Mouse (Mus musculus): ENCODE data around the gene Rnf225. TPM values are rescaled to one million over a fixed set of nuclear protein-coding genes. Genes with fewer than 3 reads are reported as not detected.
"Not testable (repeated sequence)": the region's sequence is repeated elsewhere in the genome, so short reads cannot be mapped to it uniquely, and the experiment has no call there.

Rnf225 gene
- 0.45 and 0.77 TPM in 2 replicates for polyA plus RNA-seq (2015; fragmentation: Nextera tagmentation; extraction: Ambion mirVana)

GRCm38 (mm10) chr7:12927191-12927680, at the start of gene Rnf225:
Rnf225 (plus strand) TSS chr7:12927416.
- 21% methylated on average over 8 of the region's 8 CpGs for WGBS
- ATAC-seq (replicated peaks; ENCODE audit: low FRiP score): peak; percentile 22; the same call in 1 of the 2 replicates

GRCm38 (mm10) chr7:12880036-12880435, 47.2 kb upstream of the Rnf225 start:
- Histone ChIP-seq H3K9me3 (replicated peaks) (no peaks in the 10 kb centered on the region), H3K4me1 (peaks cover 12% of the 10 kb centered on the region), H3K27me3 (no peaks in the 10 kb centered on the region), H3K4me2 (no peak overlapping the region), H3K27ac (no peak overlapping the region), H3K36me3 (peaks cover 9% of the 10 kb centered on the region), H3K9ac (no peak overlapping the region), H3K4me3 (replicated peaks) (no peak overlapping the region)
- ATAC-seq (replicated peaks; ENCODE audit: low FRiP score): no peak

More at GRCm38 (mm10) chr7:12927191-12927680, at the start of gene Rnf225:
- peak within 1 kb of the TSS; percentile 41 for H3K4me3 ChIP-seq (replicated peaks)
- peaks cover 15% of the 10 kb centered on the region for H3K27me3 ChIP-seq
- no peaks in the 10 kb centered on the region for H3K9me3 ChIP-seq (replicated peaks)
- peaks cover 40% of the 10 kb centered on the region for H3K4me1 ChIP-seq
- H3K36me3 ChIP-seq: peaks cover 44% of the 10 kb centered on the region
- peak within 1 kb of the TSS; percentile 70 for H3K4me2 ChIP-seq
- H3K9ac ChIP-seq: peak within 1 kb of the TSS; percentile 47
- H3K27ac ChIP-seq: 0 out of 2 replicates have a peak within 1 kb of the TSS, but pooled peaks have one; percentile 1

- not testable (repeated sequence) for H3K9ac ChIP-seq; H3K9me3 ChIP-seq (replicated peaks); H3K27me3 ChIP-seq; H3K27ac ChIP-seq
- 45% methylated on average over 8 of the region's 8 CpGs for WGBS
- peak; percentile 22 for ATAC-seq (replicated peaks; ENCODE audit: low FRiP score)
- H3K4me2 ChIP-seq: peak overlapping the region; percentile 78
- peak overlapping the region; percentile 63 for H3K4me3 ChIP-seq (replicated peaks)
- H3K4me1 ChIP-seq: peaks cover 12% of the 10 kb centered on the region
- H3K36me3 ChIP-seq: peaks cover 14% of the 10 kb centered on the region
Observed at GRCm38 (mm10) chr7:12880497-12880896, 46.7 kb upstream of the Rnf225 start.

- peaks cover 20% of the 10 kb centered on the region for H3K36me3 ChIP-seq
- H3K27ac ChIP-seq: no peak within 1 kb of the TSS
- 1% methylated on average over 35 of the region's 35 CpGs for WGBS
- H3K4me3 ChIP-seq (replicated peaks): peak within 1 kb of the TSS; percentile 63
- peak within 1 kb of the TSS; percentile 56 for H3K9ac ChIP-seq
- H3K9me3 ChIP-seq (replicated peaks): no peaks in the 10 kb centered on the region
- H3K27me3 ChIP-seq: no peaks in the 10 kb centered on the region
- ATAC-seq (replicated peaks; ENCODE audit: low FRiP score): peak; percentile 100
- H3K4me1 ChIP-seq: peaks cover 12% of the 10 kb centered on the region
- H3K4me2 ChIP-seq: peak within 1 kb of the TSS; percentile 78
Observed at GRCm38 (mm10) chr7:12880911-12881660, 46.1 kb upstream of the Rnf225 start, which contains the start of gene Zfp128. Zfp128 (plus strand) TSS chr7:12881177.

GRCm38 (mm10) chr7:12886563-12887266, 40.5 kb upstream of the Rnf225 start:
- H3K4me1 ChIP-seq: peaks cover 8% of the 10 kb centered on the region
- H3K27ac ChIP-seq: no peak overlapping the region
- no peak overlapping the region for H3K4me3 ChIP-seq (replicated peaks)
- H3K9ac ChIP-seq: no peak overlapping the region
- no peak for ATAC-seq (replicated peaks; ENCODE audit: low FRiP score)
- H3K4me2 ChIP-seq: no peak overlapping the region
- H3K27me3 ChIP-seq: no peaks in the 10 kb centered on the region
- H3K9me3 ChIP-seq (replicated peaks): no peaks in the 10 kb centered on the region
- peaks cover 69% of the 10 kb centered on the region for H3K36me3 ChIP-seq
- 91% methylated on average over 12 of the region's 12 CpGs for WGBS

- no peak for ATAC-seq (replicated peaks; ENCODE audit: low FRiP score)
- no peaks in the 10 kb centered on the region for H3K4me1 ChIP-seq
- peaks cover 75% of the 10 kb centered on the region for H3K36me3 ChIP-seq
Observed at GRCm38 (mm10) chr7:12887585-12887984, 39.6 kb upstream of the Rnf225 start.

GRCm38 (mm10) chr7:12890928-12891327, 36.3 kb upstream of the Rnf225 start:
- Histone ChIP-seq H3K4me2 (no peak overlapping the region), H3K36me3 (peaks cover 61% of the 10 kb centered on the region), H3K4me1 (no peaks in the 10 kb centered on the region), H3K9me3 (replicated peaks) (no peaks in the 10 kb centered on the region), H3K27me3 (no peaks in the 10 kb centered on the region), H3K9ac (no peak overlapping the region), H3K4me3 (replicated peaks) (no peak overlapping the region), H3K27ac (no peak overlapping the region)
- WGBS: 92% methylated on average over 14 of the region's 14 CpGs
- no peak for ATAC-seq (replicated peaks; ENCODE audit: low FRiP score)

More at GRCm38 (mm10) chr7:12887585-12887984, 39.6 kb upstream of the Rnf225 start:
- no peak overlapping the region for H3K9ac ChIP-seq
- H3K4me3 ChIP-seq (replicated peaks): no peak overlapping the region
- H3K27me3 ChIP-seq: no peaks in the 10 kb centered on the region
- no peak overlapping the region for H3K4me2 ChIP-seq
- no peaks in the 10 kb centered on the region for H3K9me3 ChIP-seq (replicated peaks)
- WGBS: 90% methylated on average over 5 of the region's 5 CpGs
- H3K27ac ChIP-seq: no peak overlapping the region

- Histone ChIP-seq H3K4me2 (no peak overlapping the region), H3K4me1 (no peaks in the 10 kb centered on the region), H3K27me3 (no peaks in the 10 kb centered on the region), H3K27ac (no peak overlapping the region), H3K9ac (no peak overlapping the region), H3K9me3 (replicated peaks) (no peaks in the 10 kb centered on the region), H3K36me3 (peaks cover 56% of the 10 kb centered on the region), H3K4me3 (replicated peaks) (no peak overlapping the region)
- ATAC-seq (replicated peaks; ENCODE audit: low FRiP score): no peak
- 69% methylated on average over 1 of the region's 1 CpGs for WGBS
Observed at GRCm38 (mm10) chr7:12891334-12891733, 35.9 kb upstream of the Rnf225 start.

GRCm38 (mm10) chr7:12897655-12898410, 29.4 kb upstream of the Rnf225 start, which contains the start of gene Zscan22:
Zscan22 (plus strand) TSS chr7:12897815.
- Histone ChIP-seq H3K4me1 (peaks cover 12% of the 10 kb centered on the region), H3K4me2 (peak within 1 kb of the TSS; percentile 62), H3K27me3 (no peaks in the 10 kb centered on the region), H3K9ac (peak within 1 kb of the TSS; percentile 68), H3K27ac (peak within 1 kb of the TSS; percentile 64), H3K9me3 (replicated peaks) (no peaks in the 10 kb centered on the region), H3K4me3 (replicated peaks) (peak within 1 kb of the TSS; percentile 83), H3K36me3 (peaks cover 8% of the 10 kb centered on the region; the same call in 1 of the 2 replicates)
- WGBS: 5% methylated on average over 36 of the region's 36 CpGs
- ATAC-seq (replicated peaks; ENCODE audit: low FRiP score): peak; percentile 100

GRCm38 (mm10) chr7:12901517-12901916, 25.7 kb upstream of the Rnf225 start:
- Histone ChIP-seq H3K9me3 (replicated peaks) (no peaks in the 10 kb centered on the region), H3K4me1 (peaks cover 12% of the 10 kb centered on the region), H3K36me3 (peaks cover 37% of the 10 kb centered on the region), H3K4me3 (replicated peaks) (no peak overlapping the region), H3K4me2 (no peak overlapping the region), H3K9ac (no peak overlapping the region), H3K27ac (no peak overlapping the region), H3K27me3 (no peaks in the 10 kb centered on the region)
- ATAC-seq (replicated peaks; ENCODE audit: low FRiP score): no peak
- 95% methylated on average over 5 of the region's 5 CpGs for WGBS

GRCm38 (mm10) chr7:12903623-12904022, 23.6 kb upstream of the Rnf225 start:
- no peak for ATAC-seq (replicated peaks; ENCODE audit: low FRiP score)
- Histone ChIP-seq H3K9ac (no peak overlapping the region), H3K27me3 (no peaks in the 10 kb centered on the region), H3K9me3 (replicated peaks) (no peaks in the 10 kb centered on the region), H3K4me1 (peaks cover 7% of the 10 kb centered on the region), H3K36me3 (peaks cover 58% of the 10 kb centered on the region), H3K4me3 (replicated peaks) (peak overlapping the region; percentile 12; the same call in 1 of the 2 replicates), H3K4me2 (peak overlapping the region; percentile 12; the same call in 1 of the 2 replicates), H3K27ac (no peak overlapping the region)
- 47% methylated on average over 10 of the region's 10 CpGs for WGBS

All from kidney, embryonic 15.5 days (tissue).